ENCODE assay signal across 25 mouse cellular contexts in the genomic region with DNA sequence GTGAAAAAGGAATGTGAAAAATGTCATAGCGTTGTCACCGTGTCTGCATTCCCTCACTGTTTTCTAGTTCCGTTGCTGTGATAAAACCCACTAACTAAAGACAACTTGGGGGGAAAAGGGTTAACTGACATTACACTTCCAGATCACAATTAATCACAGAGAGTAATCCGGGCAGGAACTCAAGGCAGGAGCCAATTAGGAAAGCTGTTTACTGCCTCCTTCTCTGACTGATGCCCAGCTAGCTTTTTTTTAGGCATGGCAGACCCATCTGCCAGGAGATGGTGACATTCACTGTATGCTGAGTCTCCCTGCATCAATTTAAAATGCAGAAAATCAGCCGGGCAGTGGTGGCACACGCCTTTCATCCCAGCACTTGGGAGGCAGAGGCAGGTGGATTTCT. TPM values are rescaled to one million over a fixed set of nuclear protein-coding genes. Genes with fewer than 3 reads are reported as not detected.
DNase-seq lines count a peak whose midpoint lies in the region; ATAC-seq and TF ChIP-seq lines count a peak whose summit lies in the region.
"Had no signal": no experiment of that assay in that cellular context is flagged by ENCODE, and none has a peak within 500 bp of the region (broad histone marks: within the 10 kb centered on the region; RNA-seq: fewer than 3 reads in every experiment).

No protein-coding gene starts in this region.

- H3K4me3 ChIP-seq in forebrain, embryonic 16.5 days (replicated peaks; ENCODE audit: low read length) = no peak overlapping the region
- no peak overlapping the region for H3K4me3 ChIP-seq in forebrain, embryonic 12.5 days (replicated peaks)
- H3K4me3 ChIP-seq in hindbrain, postnatal 0 days (ENCODE audit: low read length) = no peak overlapping the region
- H3K4me3 ChIP-seq in hindbrain, embryonic 13.5 days = no peak overlapping the region
- H3K4me3 ChIP-seq in midbrain, postnatal 0 days (ENCODE audit: low read depth, low read length) = no peak overlapping the region
- no peak overlapping the region for H3K4me3 ChIP-seq in midbrain, embryonic 16.5 days (ENCODE audit: low read depth, low read length)
- H3K4me3 ChIP-seq: embryonic facial prominence, embryonic 10.5 days; heart, embryonic 15.5 days; hindbrain, embryonic 10.5 days; limb, embryonic 10.5 days; liver, embryonic 15.5 days; lung, embryonic 15.5 days; midbrain, embryonic 15.5 days; neural tube, embryonic 15.5 days had no signal

- no peaks in the 10 kb centered on the region for H3K27me3 ChIP-seq in forebrain, embryonic 16.5 days (replicated peaks; ENCODE audit: control insufficient read depth, insufficient read depth, low read length)
- H3K27me3 ChIP-seq in forebrain, embryonic 12.5 days = peaks cover 22% of the 10 kb centered on the region
- H3K27me3 ChIP-seq in hindbrain, postnatal 0 days (ENCODE audit: insufficient read depth, low read length) = no peaks in the 10 kb centered on the region
- H3K27me3 ChIP-seq in hindbrain, embryonic 13.5 days = peaks cover 29% of the 10 kb centered on the region
- H3K27me3 ChIP-seq in midbrain, postnatal 0 days (ENCODE audit: insufficient read depth, low read length) = peaks cover 11% of the 10 kb centered on the region
- H3K27me3 ChIP-seq in midbrain, embryonic 16.5 days (ENCODE audit: control insufficient read depth, insufficient read depth, low read depth, low read length) = peaks cover 10% of the 10 kb centered on the region

- no peak for TF ChIP-seq CTCF in hindbrain, postnatal 0 days (IDR thresholded peaks at IDR 0.05; ENCODE audit: low read depth)
- TF ChIP-seq CTCF in midbrain, postnatal 0 days (IDR thresholded peaks at IDR 0.05) = no peak

- 36% methylated on average over 6 of the region's 6 CpGs for WGBS in forebrain, embryonic 16.5 days
- 55% methylated on average over 6 of the region's 6 CpGs for WGBS in forebrain, embryonic 12.5 days
- whole genome bisulfite sequencing in hindbrain, postnatal 0 days = 46% methylated on average over 6 of the region's 6 CpGs
- WGBS in hindbrain, embryonic 13.5 days = 59% methylated on average over 6 of the region's 6 CpGs
- 56% methylated on average over 6 of the region's 6 CpGs for WGBS in midbrain, postnatal 0 days
- 53% methylated on average over 6 of the region's 6 CpGs for WGBS in midbrain, embryonic 16.5 days

- DNase-seq in hindbrain, postnatal 0 days (ENCODE audit: low spot score) = peak; percentile 44
- peak; percentile 64 for DNase-seq in midbrain, postnatal 0 days (ENCODE audit: low spot score)
- no peak for DNase-seq in kidney, postnatal 10 days
- DNase-seq in lung, postnatal 25 days (ENCODE audit: low spot score) = no peak
- DNase-seq: adrenal gland, adult 8-10 months; kidney, postnatal 36 days; liver; thymus, adult 2 months; thymus, postnatal 4 days had no signal

- H3K36me3 ChIP-seq in forebrain, embryonic 16.5 days (ENCODE audit: control insufficient read depth, insufficient read depth) = no peaks in the 10 kb centered on the region
- H3K36me3 ChIP-seq in forebrain, embryonic 12.5 days (replicated peaks) = no peaks in the 10 kb centered on the region
- H3K36me3 ChIP-seq in hindbrain, postnatal 0 days (ENCODE audit: insufficient read depth, low read length) = no peaks in the 10 kb centered on the region
- H3K36me3 ChIP-seq in hindbrain, embryonic 13.5 days = no peaks in the 10 kb centered on the region
- H3K36me3 ChIP-seq in midbrain, postnatal 0 days (ENCODE audit: insufficient read depth, low read length) = no peaks in the 10 kb centered on the region
- no peaks in the 10 kb centered on the region for H3K36me3 ChIP-seq in midbrain, embryonic 16.5 days (ENCODE audit: control insufficient read depth, insufficient read depth, low read length)
- H3K36me3 ChIP-seq: embryonic facial prominence, embryonic 10.5 days; heart, embryonic 15.5 days; hindbrain, embryonic 10.5 days; limb, embryonic 10.5 days; liver, embryonic 15.5 days; lung, embryonic 15.5 days; midbrain, embryonic 15.5 days; neural tube, embryonic 15.5 days had no signal

- no peak overlapping the region for H3K9ac ChIP-seq in forebrain, embryonic 16.5 days (replicated peaks; ENCODE audit: low read depth, low read length)
- H3K9ac ChIP-seq in forebrain, embryonic 12.5 days = no peak overlapping the region
- no peak overlapping the region for H3K9ac ChIP-seq in hindbrain, postnatal 0 days (replicated peaks; ENCODE audit: low read length)
- H3K9ac ChIP-seq in hindbrain, embryonic 13.5 days = no peak overlapping the region
- H3K9ac ChIP-seq in midbrain, postnatal 0 days (replicated peaks; ENCODE audit: low read length, poor library complexity, severe bottlenecking) = no peak overlapping the region
- H3K9ac ChIP-seq in midbrain, embryonic 16.5 days (ENCODE audit: low read depth, low read length) = no peak overlapping the region
- H3K9ac ChIP-seq: heart, embryonic 15.5 days; liver, embryonic 15.5 days; lung, embryonic 15.5 days; midbrain, embryonic 15.5 days; neural tube, embryonic 15.5 days had no signal

- H3K27ac ChIP-seq in forebrain, embryonic 16.5 days (ENCODE audit: low read length) = no peak overlapping the region
- no peak overlapping the region for H3K27ac ChIP-seq in forebrain, embryonic 12.5 days
- no peak overlapping the region for H3K27ac ChIP-seq in hindbrain, postnatal 0 days
- H3K27ac ChIP-seq in hindbrain, embryonic 13.5 days = no peak overlapping the region
- no peak overlapping the region for H3K27ac ChIP-seq in midbrain, postnatal 0 days (ENCODE audit: low read depth, low read length)
- H3K27ac ChIP-seq in midbrain, embryonic 16.5 days (ENCODE audit: low read length) = no peak overlapping the region
- H3K27ac ChIP-seq: embryonic facial prominence, embryonic 10.5 days; heart, embryonic 15.5 days; hindbrain, embryonic 10.5 days; limb, embryonic 10.5 days; liver, embryonic 15.5 days; lung, embryonic 15.5 days; macrophage; midbrain, embryonic 15.5 days; neural tube, embryonic 15.5 days; stomach, postnatal 0 days had no signal

- peak; percentile 70; the same call in 1 of the 2 replicates for ATAC-seq in forebrain, embryonic 16.5 days
- no peak for ATAC-seq in forebrain, embryonic 12.5 days (ENCODE audit: low FRiP score)
- ATAC-seq in hindbrain, postnatal 0 days = no peak
- no peak for ATAC-seq in hindbrain, embryonic 13.5 days (ENCODE audit: low FRiP score)
- ATAC-seq in midbrain, postnatal 0 days (ENCODE audit: low FRiP score) = no peak
- no peak for ATAC-seq in midbrain, embryonic 16.5 days
- ATAC-seq: activated CD4-positive, CD25-positive, alpha-beta regulatory T cell, adult 4 months; intestine, postnatal 0 days; midbrain, embryonic 15.5 days had no signal

- H3K9me3 ChIP-seq in forebrain, embryonic 16.5 days (ENCODE audit: control insufficient read depth, low read length) = no peaks in the 10 kb centered on the region
- no peaks in the 10 kb centered on the region for H3K9me3 ChIP-seq in forebrain, embryonic 12.5 days
- H3K9me3 ChIP-seq in hindbrain, postnatal 0 days (ENCODE audit: low read length) = no peaks in the 10 kb centered on the region
- no peaks in the 10 kb centered on the region for H3K9me3 ChIP-seq in hindbrain, embryonic 13.5 days
- H3K9me3 ChIP-seq in midbrain, postnatal 0 days (ENCODE audit: low read length) = no peaks in the 10 kb centered on the region
- no peaks in the 10 kb centered on the region for H3K9me3 ChIP-seq in midbrain, embryonic 16.5 days (replicated peaks; ENCODE audit: control insufficient read depth, low read length, poor library complexity, severe bottlenecking)
- H3K9me3 ChIP-seq: embryonic facial prominence, embryonic 10.5 days; heart, embryonic 15.5 days; hindbrain, embryonic 10.5 days; limb, embryonic 10.5 days; liver, embryonic 15.5 days; lung, embryonic 15.5 days; midbrain, embryonic 15.5 days; neural tube, embryonic 15.5 days had no signal

- H3K4me2 ChIP-seq in forebrain, embryonic 16.5 days (ENCODE audit: low read length) = no peak overlapping the region
- no peak overlapping the region for H3K4me2 ChIP-seq in forebrain, embryonic 12.5 days
- H3K4me2 ChIP-seq in hindbrain, postnatal 0 days (ENCODE audit: low read depth, low read length) = no peak overlapping the region
- H3K4me2 ChIP-seq in hindbrain, embryonic 13.5 days = no peak overlapping the region
- H3K4me2 ChIP-seq in midbrain, postnatal 0 days (ENCODE audit: low read depth, low read length, poor library complexity, severe bottlenecking) = no peak overlapping the region
- H3K4me2 ChIP-seq in midbrain, embryonic 16.5 days (ENCODE audit: low read length) = no peak overlapping the region
- H3K4me2 ChIP-seq: heart, embryonic 15.5 days; liver, embryonic 15.5 days; lung, embryonic 15.5 days; midbrain, embryonic 15.5 days; neural tube, embryonic 15.5 days had no signal

- peaks cover 10% of the 10 kb centered on the region for H3K4me1 ChIP-seq in forebrain, embryonic 16.5 days (replicated peaks; ENCODE audit: control insufficient read depth, insufficient read depth, low read length)
- H3K4me1 ChIP-seq in forebrain, embryonic 12.5 days = peaks cover 10% of the 10 kb centered on the region
- no peaks in the 10 kb centered on the region for H3K4me1 ChIP-seq in hindbrain, postnatal 0 days (ENCODE audit: insufficient read depth, low read length)
- peaks cover 10% of the 10 kb centered on the region for H3K4me1 ChIP-seq in hindbrain, embryonic 13.5 days (replicated peaks)
- peaks cover 8% of the 10 kb centered on the region; the same call in 1 of the 2 replicates for H3K4me1 ChIP-seq in midbrain, postnatal 0 days (ENCODE audit: insufficient read depth, low read length)
- peaks cover 8% of the 10 kb centered on the region; the same call in 1 of the 2 replicates for H3K4me1 ChIP-seq in midbrain, embryonic 16.5 days (ENCODE audit: control insufficient read depth, insufficient read depth, low read length)

RNA-seq across cellular contexts. Expression of a gene that starts 4.4 kb away (rescaled TPM):
- 1.9 and 2.0 TPM in 2 replicates for polyA plus RNA-seq in forebrain, embryonic 16.5 days (2015; fragmentation: Nextera tagmentation; extraction: Ambion mirVana)
- polyA plus RNA-seq in forebrain, embryonic 12.5 days (2016; fragmentation: Nextera tagmentation; extraction: Ambion mirVana) = 2.1 and 2.6 TPM in 2 replicates
- total RNA-seq in hindbrain, postnatal 0 days (2014; rRNA removed) = 1.1 and 1.8 TPM in 2 replicates
- 1.7 and 2.2 TPM in 2 replicates for polyA plus RNA-seq in hindbrain, postnatal 0 days (2015; fragmentation: Nextera tagmentation; extraction: Ambion mirVana)
- polyA plus RNA-seq in hindbrain, embryonic 13.5 days (2015; fragmentation: Nextera tagmentation; extraction: Ambion mirVana) = 2.0 and 2.2 TPM in 2 replicates
- 1.6 and 2.0 TPM in 2 replicates for total RNA-seq in midbrain, postnatal 0 days (2014; rRNA removed)
- polyA plus RNA-seq in midbrain, postnatal 0 days (2015; fragmentation: Nextera tagmentation; extraction: Ambion mirVana) = 2.6 and 3.1 TPM in 2 replicates
- 1.9 and 2.0 TPM in 2 replicates for polyA plus RNA-seq in midbrain, embryonic 16.5 days (2015; fragmentation: Nextera tagmentation; extraction: Ambion mirVana)

Comparison
In these comparisons a context has a peak if more than half of its experiments do, and no peak if none do; other contexts are left out.
1. DNase-seq: peak in hindbrain, postnatal 0 days (single experiment) and midbrain, postnatal 0 days (single experiment); none in kidney, postnatal 10 days (single experiment) and lung, postnatal 25 days (single experiment).